Mouse (Mus musculus) adrenal gland, postnatal 36 days (tissue): ENCODE measurements around the gene Pnp. TPM values are rescaled to one million over a fixed set of nuclear protein-coding genes. Genes with fewer than 3 reads are reported as not detected.
"Not testable (repeated sequence)": the region's sequence is repeated elsewhere in the genome, so short reads cannot be mapped to it uniquely, and the experiment has no call there.

Experiments used
- DNase-seq, 2 experiments: peaks; one replicate each; pipeline ENCODE4 v3.0.0; 2021; ENCODE audit warnings: mixed read lengths in 1 of 2
- long read RNA-seq, 2 experiments: library from polyadenylated mRNA; stranded (forward); transcript quantifications; one replicate each; pipeline ENCODE4 v2.0.0; 2021; ENCODE audit warnings: borderline sequencing depth in 2 of 2
- total RNA-seq, 2 experiments: library from RNA; stranded (reverse); gene quantifications; 2 replicates each; pipeline ENCODE4 v1.2.3; 2021

Pnp gene
- 10 to 100 TPM; 43.1 to 45.2 TPM for total RNA-seq
- long read RNA-seq, experiment 1, transcript Pnp-201 (6 exons, 2,942 nt) = major isoform, 35 of 41 reads
- long read RNA-seq, experiment 1, partial matches to known transcripts = 5 of 41 reads
- long read RNA-seq, experiment 1, other reads (novel, unspliced or antisense) = 1 of 41 reads
- long read RNA-seq, experiment 2, transcript Pnp-201 (6 exons, 2,942 nt) = major isoform, 8 of 8 reads
- long read RNA-seq, experiment 2, partial matches to known transcripts = 0 of 8 reads
- long read RNA-seq, experiment 2, other reads (novel, unspliced or antisense) = 0 of 8 reads

GRCm38 (mm10) chr14:50930754-50931492 lies at the start of gene Pnp, which contains the start of gene Pip4p1:
TSS of gene Pnp (plus strand) at chr14:50931082.
TSS of gene Pip4p1 (minus strand) at chr14:50930856.
- peak; percentile 100 for DNase-seq

DNA sequence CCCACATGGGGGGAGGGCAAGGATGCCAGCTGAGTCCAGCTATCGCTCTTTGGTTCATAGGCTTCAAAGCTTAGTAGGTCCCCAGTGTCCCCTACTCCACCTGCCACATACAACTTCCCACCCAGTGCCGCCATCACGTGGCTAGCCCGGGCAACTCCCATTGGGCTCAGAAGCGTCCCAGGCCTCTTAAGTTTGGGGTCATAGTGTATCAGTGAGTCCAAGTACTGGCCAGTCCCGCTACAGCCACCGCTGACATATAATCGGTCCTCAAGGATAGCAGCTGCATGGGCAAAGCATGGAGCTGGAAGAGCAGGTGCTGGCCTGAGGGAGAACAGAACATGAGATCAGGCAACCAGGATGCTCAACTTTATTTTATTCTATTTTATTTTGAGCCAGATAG lies 39.3 kb upstream of the Pnp start:
- DNase-seq = no peak

DNA sequence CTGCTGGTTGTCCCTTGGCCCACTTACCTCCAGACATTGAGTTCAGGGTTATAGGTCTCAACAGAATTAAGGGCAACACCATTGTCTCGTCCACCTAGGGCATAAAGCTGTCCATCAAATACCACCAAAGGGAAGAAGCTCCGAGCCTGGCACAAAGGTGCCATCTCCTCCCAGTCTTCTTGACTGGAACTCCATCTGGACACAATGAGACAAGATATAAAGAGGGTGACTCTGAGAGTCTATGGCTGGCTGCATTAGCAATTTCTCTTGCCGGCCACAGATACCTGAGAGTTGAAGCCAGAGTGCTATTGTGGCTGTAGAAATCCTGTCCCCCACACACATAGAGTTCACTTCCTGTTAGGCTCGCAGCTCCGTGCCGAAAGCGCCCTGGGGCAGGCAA lies 38.8 kb upstream of the Pnp start:
- DNase-seq = no peak

- DNase-seq = peak; percentile 53
These were observed 38.1 kb upstream of the Pnp start for GRCm38 (mm10) chr14:50892541-50893459.

- no peak for DNase-seq
These were observed 35.5 kb upstream of the Pnp start for GRCm38 (mm10) chr14:50895407-50895806.

DNA sequence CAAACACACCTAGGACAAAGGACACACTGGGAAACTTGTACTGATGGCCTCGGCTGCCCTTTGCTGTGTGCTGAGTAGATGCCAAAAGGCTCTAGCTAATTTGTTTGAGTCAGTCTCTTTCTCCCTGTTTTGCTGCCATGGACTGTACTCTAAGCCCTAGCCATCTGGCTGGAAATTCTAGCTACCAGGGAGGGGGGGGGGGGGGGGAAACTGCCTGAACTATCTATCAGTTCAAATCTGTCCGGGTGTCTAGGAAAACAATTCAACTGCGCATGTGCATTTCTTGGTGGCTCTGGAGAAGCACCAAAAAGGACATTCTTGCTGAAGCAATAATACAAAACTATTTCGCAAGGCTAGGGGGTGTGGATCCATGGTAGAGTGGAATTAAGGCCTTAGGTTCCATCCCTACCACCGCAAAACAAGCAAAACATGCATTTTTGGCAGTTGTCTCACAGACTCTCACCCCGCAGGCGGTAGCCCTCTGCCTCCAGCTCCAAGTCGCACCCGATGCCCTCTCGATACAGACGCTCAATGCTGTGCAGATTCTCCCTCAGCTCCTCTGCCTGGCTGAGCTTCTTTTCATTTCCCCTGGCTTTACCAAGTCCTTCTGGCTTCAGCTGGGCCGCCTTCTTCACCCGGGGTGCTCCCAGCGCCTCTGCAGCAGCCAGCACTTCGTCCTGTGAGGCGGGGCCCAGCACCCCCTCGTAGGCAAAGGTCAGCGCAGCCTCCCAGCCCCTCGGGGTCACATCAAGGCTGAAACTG lies 34.7 kb upstream of the Pnp start:
- peak; percentile 58 to 67 for DNase-seq

DNA sequence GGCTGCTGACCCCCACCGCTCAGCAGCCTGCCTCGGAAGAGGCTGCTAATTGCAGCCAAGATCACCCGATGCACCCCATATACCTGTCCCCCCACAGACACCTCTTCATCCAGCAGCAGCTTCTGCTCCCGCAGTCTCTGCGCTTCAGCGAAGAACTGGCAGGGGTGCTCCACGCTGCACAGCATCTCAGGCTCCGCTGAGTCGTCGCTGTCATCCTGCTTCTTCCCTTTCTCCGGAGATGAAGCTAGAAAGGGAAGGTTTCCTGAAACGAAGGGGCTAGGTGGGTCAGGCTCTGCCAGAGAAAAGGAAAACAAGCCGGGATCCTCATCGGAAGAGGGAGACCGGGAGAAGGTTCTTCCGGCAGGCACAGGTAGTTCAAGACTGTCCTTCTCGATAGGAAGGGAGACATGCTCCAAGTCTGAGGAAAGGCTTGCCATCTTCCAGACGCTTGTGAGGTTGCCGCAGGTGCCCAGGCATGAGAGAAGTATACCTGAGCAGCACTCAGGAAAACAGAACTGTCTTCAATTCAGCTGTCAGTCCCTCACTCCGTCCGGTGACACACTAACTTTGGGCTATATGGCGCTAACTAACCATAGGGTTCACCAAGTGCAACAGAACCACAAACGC lies 34.0 kb upstream of the Pnp start:
- peak in 1 of 2 experiments; percentile 23 for DNase-seq

- DNase-seq = no peak
These were observed 33.5 kb upstream of the Pnp start, which contains the start of gene Klhl33 for GRCm38 (mm10) chr14:50897374-50897765. TSS of gene Klhl33 (minus strand) at chr14:50897507.

DNA sequence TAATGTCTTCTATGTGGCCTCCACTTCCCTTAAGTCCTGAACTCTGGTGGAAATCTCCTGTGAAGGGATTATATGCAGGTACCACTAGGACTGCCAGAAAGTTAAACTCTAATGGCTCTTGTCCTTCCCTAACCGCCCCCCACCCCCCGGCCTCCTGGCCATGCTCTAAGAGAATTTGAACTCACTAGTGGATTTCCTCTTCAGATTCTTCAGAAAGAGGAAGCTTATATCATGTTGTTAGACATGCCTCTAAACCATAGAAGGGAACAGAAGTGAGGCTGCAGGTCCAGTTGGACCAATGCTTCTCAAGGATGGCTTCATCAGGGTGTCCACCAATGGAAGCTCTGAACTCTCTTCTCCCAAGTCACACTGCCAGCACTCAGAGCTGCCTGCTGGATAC lies 32.9 kb upstream of the Pnp start:
- DNase-seq = not testable (repeated sequence)

DNA sequence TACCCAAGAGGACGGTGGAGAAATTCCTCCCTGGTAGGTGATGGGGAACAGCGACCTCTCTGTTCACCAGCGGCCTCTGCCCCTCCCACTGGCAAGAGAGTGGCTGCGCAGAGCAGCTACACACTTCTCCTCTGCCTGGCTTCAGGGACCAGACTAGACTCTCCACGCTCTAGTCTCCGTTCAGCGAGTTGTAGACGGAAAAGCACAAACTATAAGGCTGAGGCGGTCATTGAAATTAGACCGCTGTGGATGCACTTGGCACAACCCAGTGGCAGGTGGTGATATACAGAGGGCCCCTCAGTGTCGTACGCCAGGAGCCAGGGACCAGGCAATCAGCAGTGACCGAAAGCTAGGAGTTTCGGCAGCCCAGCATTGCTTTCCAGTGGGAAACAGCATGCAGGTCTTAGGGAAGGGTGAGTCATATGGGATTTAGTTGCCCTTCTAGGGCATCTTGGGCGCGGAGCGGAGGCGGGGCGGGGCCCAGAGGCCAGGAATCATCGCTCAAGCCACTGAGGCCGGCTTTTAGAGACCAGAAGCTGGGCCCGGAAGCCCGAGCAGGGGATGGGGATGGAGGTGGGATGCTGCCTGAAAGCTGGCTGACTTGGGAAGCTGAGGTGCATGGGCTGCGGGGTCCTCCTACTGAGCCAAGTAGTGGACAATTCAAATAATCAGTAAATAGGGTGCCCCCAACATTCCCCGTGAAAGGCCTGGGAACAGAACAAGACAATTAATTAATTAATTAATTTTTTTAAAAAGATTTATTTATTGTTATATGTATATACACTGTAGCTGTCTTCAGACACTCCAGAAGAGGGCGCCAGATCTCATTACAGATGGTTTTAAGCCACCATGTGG lies 26.7 kb upstream of the Pnp start:
- DNase-seq = peak; percentile 53 to 70

GRCm38 (mm10) chr14:50904828-50905129 lies 26.1 kb upstream of the Pnp start:
- DNase-seq = no peak

DNA sequence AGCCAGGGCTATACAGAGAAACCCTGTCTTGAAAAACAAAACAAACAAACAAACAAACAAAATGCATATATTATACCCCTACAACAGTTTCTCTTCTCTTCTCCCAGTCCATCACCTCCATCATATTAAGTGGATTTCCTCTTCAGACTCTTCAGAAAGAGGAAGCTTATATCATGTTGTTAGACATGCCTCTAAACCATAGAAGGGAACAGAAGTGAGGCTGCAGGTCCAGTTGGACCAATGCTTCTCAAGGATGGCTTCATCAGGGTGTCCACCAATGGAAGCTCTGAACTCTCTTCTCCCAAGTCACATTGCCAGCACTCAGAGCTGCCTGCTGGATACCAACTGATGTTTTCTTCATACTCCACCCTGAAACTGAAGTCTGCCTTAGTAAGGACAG lies 25.6 kb upstream of the Pnp start:
- not testable (repeated sequence) for DNase-seq

- DNase-seq = no peak
These were observed 22.8 kb upstream of the Pnp start for GRCm38 (mm10) chr14:50908126-50908525.

GRCm38 (mm10) chr14:50911356-50911755 lies 19.5 kb upstream of the Pnp start:
- no peak for DNase-seq

DNA sequence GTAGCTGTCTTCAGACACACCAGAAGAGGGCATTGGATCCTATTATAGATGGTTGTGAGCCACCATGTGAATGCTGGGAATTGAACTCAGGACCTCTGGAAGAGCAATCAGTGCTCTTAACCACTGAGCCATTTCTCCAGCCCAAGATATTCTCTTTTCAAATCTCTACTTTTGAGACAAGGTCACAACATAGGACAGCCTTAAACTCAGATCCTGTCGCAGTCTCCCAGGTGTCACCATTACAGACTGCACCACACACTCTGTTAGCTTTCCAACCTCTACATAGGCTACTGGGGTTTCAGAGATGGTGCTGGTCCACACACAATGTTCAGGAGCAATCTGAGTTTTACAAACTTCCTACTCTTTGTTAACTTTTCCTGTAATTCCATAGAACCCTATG lies 7.4 kb upstream of the Pnp start:
- DNase-seq = not testable (repeated sequence)

DNA sequence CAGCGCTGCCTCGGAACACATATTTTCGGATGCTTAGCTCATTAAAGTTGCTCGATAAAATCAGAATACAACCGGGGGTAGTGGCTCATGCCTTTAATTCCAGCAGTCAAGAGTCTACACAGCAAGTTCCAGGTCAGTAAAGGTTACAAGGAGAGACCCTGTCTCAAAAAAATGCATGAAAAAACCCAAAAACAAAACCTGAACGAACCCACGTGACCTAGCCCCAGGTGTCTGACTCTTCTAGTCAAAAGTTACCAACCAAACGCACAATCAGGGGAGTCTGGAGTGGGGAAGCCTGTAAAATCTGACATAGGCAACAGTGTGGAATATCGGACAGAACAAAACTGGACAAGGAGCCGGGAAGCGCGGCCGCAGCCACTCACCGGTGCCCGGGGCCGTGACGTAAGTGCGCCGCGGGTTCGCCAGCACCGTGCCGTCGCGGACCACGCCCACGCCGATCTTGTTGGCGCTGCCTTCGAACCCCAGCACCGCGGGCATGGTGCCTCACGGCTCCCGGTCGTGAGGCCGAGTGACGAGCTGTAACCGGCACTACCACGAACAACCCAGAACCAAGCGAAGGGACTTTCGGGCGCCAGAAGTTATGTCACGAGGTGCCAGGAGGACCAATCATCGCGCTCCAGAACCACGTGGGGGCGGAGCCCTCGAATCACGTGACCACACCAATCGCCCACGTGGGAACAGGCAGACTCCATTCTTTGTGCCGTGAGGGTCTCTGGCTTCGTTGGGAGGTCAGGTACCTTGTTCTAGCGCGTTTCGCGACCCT lies 6.4 kb upstream of the Pnp start, which contains the start of the genes Osgep and Apex1:
Gene Osgep, minus strand, starts transcription at position 613 of the 784 bp plus-strand sequence.
Gene Apex1, plus strand, starts transcription at position 688 of the 784 bp plus-strand sequence.
- peak; percentile 95 for DNase-seq

DNA sequence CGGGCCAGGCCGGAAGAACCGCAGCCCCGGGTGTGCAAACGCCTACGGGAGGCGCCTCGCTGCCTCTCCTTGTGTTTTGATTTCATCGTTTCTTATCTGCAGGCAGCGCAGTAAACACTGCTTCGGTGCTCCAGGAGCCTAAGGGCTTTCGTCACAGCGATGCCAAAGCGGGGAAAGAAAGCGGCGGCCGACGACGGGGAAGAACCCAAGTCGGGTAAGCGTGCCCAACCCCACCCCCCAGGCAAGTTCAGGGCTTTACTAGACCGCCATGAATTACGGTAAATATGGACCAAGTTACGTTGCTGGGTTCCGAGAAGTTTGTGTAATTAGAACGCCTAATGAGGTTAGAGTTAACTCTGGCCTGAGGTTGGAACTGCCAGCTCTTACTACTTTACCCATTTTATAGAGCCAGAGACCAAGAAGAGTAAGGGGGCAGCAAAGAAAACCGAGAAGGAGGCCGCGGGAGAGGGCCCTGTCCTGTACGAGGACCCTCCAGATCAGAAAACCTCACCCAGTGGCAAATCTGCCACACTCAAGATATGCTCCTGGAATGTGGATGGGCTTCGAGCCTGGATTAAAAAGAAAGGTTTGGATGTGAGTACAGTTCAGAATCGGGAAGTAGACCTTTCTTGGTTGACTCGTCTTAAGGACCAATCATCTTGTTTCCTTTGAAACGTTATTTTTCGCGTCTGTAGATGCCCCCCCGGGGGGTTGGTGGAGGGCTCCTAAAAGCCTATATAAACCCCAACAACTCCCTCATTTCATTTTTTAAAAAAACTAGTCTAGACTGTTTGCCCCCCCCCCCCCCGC lies 5.6 kb upstream of the Pnp start:
- no peak for DNase-seq

- no peak for DNase-seq
These were observed 3.5 kb upstream of the Pnp start for GRCm38 (mm10) chr14:50927366-50927765.
